9 mouse cellular contexts compared by ENCODE assay signal in the genomic region with DNA sequence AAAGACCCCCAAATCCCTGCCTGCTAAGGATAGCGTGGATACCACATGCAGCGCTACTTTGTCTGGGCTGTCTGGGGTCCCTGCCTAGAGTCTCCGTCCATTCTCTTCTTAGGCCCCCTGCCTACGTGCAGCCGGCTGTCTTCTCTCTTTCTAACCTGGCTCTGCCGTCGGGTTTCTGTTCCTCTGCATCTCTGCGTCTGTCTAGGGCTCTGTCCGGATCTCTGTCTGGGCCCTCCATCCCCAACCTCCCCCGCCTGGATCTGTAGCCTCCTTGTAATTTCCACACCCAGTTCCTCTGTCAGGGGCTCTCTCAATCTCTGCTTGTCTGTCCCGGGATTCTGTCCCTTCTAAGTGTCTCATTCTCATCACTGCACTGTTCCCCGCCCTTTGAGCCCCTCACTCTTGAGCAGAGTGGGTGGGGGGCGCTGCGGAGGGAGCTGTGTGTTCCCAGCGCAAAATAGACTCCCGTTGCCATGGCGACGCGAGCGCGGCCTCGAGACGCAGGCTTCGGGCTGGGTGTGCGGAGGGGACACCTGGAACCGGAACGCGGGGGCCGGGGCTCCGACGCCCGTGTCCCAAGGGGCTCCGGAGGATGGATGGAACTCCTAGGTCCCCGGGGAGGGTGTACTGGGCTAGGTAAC. TPM values are rescaled to one million over a fixed set of nuclear protein-coding genes. Genes with fewer than 3 reads are reported as not detected.
DNase-seq lines count a peak whose midpoint lies in the region; ATAC-seq lines count a peak whose summit lies in the region.
"Had no signal": no experiment of that assay in that cellular context is flagged by ENCODE, and none has a peak within 500 bp of the region (broad histone marks: within the 10 kb centered on the region; RNA-seq: fewer than 3 reads in every experiment).

No protein-coding gene starts in this region.

- WGBS in kidney, embryonic 15.5 days, result under 1% methylated on average over 34 of the region's 34 CpGs
- WGBS in forebrain, embryonic 14.5 days, result 1% methylated on average over 34 of the region's 34 CpGs

- no peaks in the 10 kb centered on the region for H3K36me3 ChIP-seq in kidney, embryonic 15.5 days
- H3K36me3 ChIP-seq in forebrain, embryonic 14.5 days (ENCODE audit: control insufficient read depth, insufficient read depth, low read length), result no peaks in the 10 kb centered on the region

- no peak overlapping the region for H3K27ac ChIP-seq in kidney, embryonic 15.5 days
- peak overlapping the region; percentile 84 for H3K27ac ChIP-seq in forebrain, embryonic 14.5 days (ENCODE audit: low read depth, low read length)

- peaks cover 30% of the 10 kb centered on the region for H3K4me1 ChIP-seq in kidney, embryonic 15.5 days
- H3K4me1 ChIP-seq in forebrain, embryonic 14.5 days (ENCODE audit: control insufficient read depth, insufficient read depth, low read length), result peaks cover 19% of the 10 kb centered on the region

- H3K9me3 ChIP-seq in kidney, embryonic 15.5 days (replicated peaks), result no peaks in the 10 kb centered on the region
- H3K9me3 ChIP-seq in forebrain, embryonic 14.5 days (replicated peaks; ENCODE audit: control insufficient read depth, low read length), result no peaks in the 10 kb centered on the region

- ATAC-seq in kidney, embryonic 15.5 days (replicated peaks; ENCODE audit: low FRiP score), result peak; percentile 27; the same call in 1 of the 2 replicates
- ATAC-seq in forebrain, embryonic 14.5 days, result peak; percentile 65

- no peak for DNase-seq in kidney, postnatal 14 days
- DNase-seq in cerebellum, adult 18-20 months, result peak; percentile 36 to 49
- DNase-seq in forebrain, embryonic 14.5 days (ENCODE audit: low spot score), result peak; percentile 90
- DNase-seq in layer of hippocampus, postnatal 25 days (ENCODE audit: extremely low spot score in 1 of 2, low spot score in 1 of 2), result peak; percentile 71 to 75
- peak; percentile 72 for DNase-seq in neural tube, embryonic 10.5 days (ENCODE audit: extremely low spot score, low spot score)
- no peak for DNase-seq in c-Kit-positive CD71-positive TER-119-positive erythroid progenitor cells, embryonic 14.5 days (ENCODE audit: low spot score)
- no peak for DNase-seq in urinary bladder, postnatal 14 days (ENCODE audit: low spot score)

- H3K9ac ChIP-seq in kidney, embryonic 15.5 days, result 0 out of 2 replicates have a peak overlapping the region, but pooled peaks have one; percentile 29
- H3K9ac ChIP-seq in forebrain, embryonic 14.5 days (ENCODE audit: low read length), result peak overlapping the region; percentile 63

- H3K27me3 ChIP-seq in kidney, embryonic 15.5 days, result peaks cover 74% of the 10 kb centered on the region
- H3K27me3 ChIP-seq in forebrain, embryonic 14.5 days (replicated peaks; ENCODE audit: control insufficient read depth, insufficient read depth, low read length), result peaks cover 7% of the 10 kb centered on the region

- peak overlapping the region; percentile 50 for H3K4me3 ChIP-seq in kidney, embryonic 15.5 days (replicated peaks)
- peak overlapping the region; percentile 50 for H3K4me3 ChIP-seq in forebrain, embryonic 14.5 days (ENCODE audit: low read depth, low read length)
- H3K4me3 ChIP-seq: megakaryocyte, embryonic 14.5 days had no signal

- peak overlapping the region; percentile 95 for H3K4me2 ChIP-seq in kidney, embryonic 15.5 days
- H3K4me2 ChIP-seq in forebrain, embryonic 14.5 days (ENCODE audit: low read length), result peak overlapping the region; percentile 93

RNA-seq across cellular contexts. Expression of gene Shisa7, which starts 0.8 kb away (rescaled TPM):
- 0.84 and 0.96 TPM in 2 replicates for polyA plus RNA-seq in kidney, embryonic 15.5 days (2015; fragmentation: Nextera tagmentation; extraction: Ambion mirVana)
- 5.8 and 7.7 TPM in 2 replicates for polyA plus RNA-seq in forebrain, embryonic 14.5 days (2014; fragmentation: Nextera tagmentation; extraction: Ambion mirVana)
- total RNA-seq in layer of hippocampus, postnatal 25 days (2021), result 100 to 1,000 TPM; 132 to 182 TPM

RNA-seq across cellular contexts. Expression of gene Isoc2b, which starts 26.3 kb away (rescaled TPM):
- 6.1 and 7.2 TPM in 2 replicates for polyA plus RNA-seq in kidney, embryonic 15.5 days (2015; fragmentation: Nextera tagmentation; extraction: Ambion mirVana)
- 3.3 and 4.3 TPM in 2 replicates for polyA plus RNA-seq in forebrain, embryonic 14.5 days (2014; fragmentation: Nextera tagmentation; extraction: Ambion mirVana)
- total RNA-seq in layer of hippocampus, postnatal 25 days (2021), result 1 to 10 TPM; 5.6 to 6.0 TPM

RNA-seq across cellular contexts. Expression of gene Ube2s, which starts 31.3 kb away (rescaled TPM):
- polyA plus RNA-seq in kidney, embryonic 15.5 days (2015; fragmentation: Nextera tagmentation; extraction: Ambion mirVana), result 384 and 386 TPM in 2 replicates
- 378 and 472 TPM in 2 replicates for polyA plus RNA-seq in forebrain, embryonic 14.5 days (2014; fragmentation: Nextera tagmentation; extraction: Ambion mirVana)
- 100 to 1,000 TPM in 1 of 2 experiments, 10 to 100 TPM in 1; 97.7 to 112 TPM for total RNA-seq in layer of hippocampus, postnatal 25 days (2021)

RNA-seq across cellular contexts. Expression of gene Isoc2a, which starts 33.2 kb away (rescaled TPM):
- polyA plus RNA-seq in kidney, embryonic 15.5 days (2015; fragmentation: Nextera tagmentation; extraction: Ambion mirVana), result 0.93 and 1.2 TPM in 2 replicates
- polyA plus RNA-seq in forebrain, embryonic 14.5 days (2014; fragmentation: Nextera tagmentation; extraction: Ambion mirVana), result 0.53 and 0.59 TPM in 2 replicates
- total RNA-seq in layer of hippocampus, postnatal 25 days (2021), result 10 to 100 TPM; 11.2 to 12.4 TPM

RNA-seq across cellular contexts. Expression of gene Rpl28, which starts 51.0 kb away (rescaled TPM):
- 391 and 408 TPM in 2 replicates for polyA plus RNA-seq in kidney, embryonic 15.5 days (2015; fragmentation: Nextera tagmentation; extraction: Ambion mirVana)
- polyA plus RNA-seq in forebrain, embryonic 14.5 days (2014; fragmentation: Nextera tagmentation; extraction: Ambion mirVana), result 179 and 182 TPM in 2 replicates
- total RNA-seq in layer of hippocampus, postnatal 25 days (2021), result 100 to 1,000 TPM; 484 to 506 TPM

Comparison
In these comparisons a context has a peak if more than half of its experiments do, and no peak if none do; other contexts are left out.
1. DNase-seq: peak in cerebellum, adult 18-20 months (2 of 2), forebrain, embryonic 14.5 days (single experiment), layer of hippocampus, postnatal 25 days (2 of 2) and neural tube, embryonic 10.5 days (single experiment); none in kidney, postnatal 14 days (single experiment), c-Kit-positive CD71-positive TER-119-positive erythroid progenitor cells, embryonic 14.5 days (single experiment) and urinary bladder, postnatal 14 days (single experiment).